Comparison of ENCODE assay signal across 21 mouse cellular contexts in the genomic region with DNA sequence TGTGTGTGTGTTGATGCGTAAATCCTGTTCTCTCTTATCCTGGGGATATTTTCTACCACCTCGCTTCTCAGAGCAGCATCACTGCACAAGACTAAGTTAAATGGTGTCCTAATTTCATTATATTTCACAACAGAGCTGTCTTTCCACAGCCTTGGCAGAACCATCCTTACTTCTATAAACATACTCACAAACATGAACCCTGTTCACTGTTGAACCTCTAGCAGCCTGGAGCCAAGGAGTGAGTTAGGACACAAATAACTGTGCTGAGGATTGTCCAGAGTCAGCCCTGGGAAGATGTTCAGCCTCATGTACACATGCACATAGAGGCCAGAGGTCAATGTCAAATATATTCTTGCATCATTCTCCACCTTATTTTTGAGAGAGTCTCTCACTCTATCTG.
"Had no signal": no experiment of that assay in that cellular context is flagged by ENCODE, and none has a peak within 500 bp of the region (broad histone marks: within the 10 kb centered on the region; RNA-seq: fewer than 3 reads in every experiment).

No protein-coding gene starts in this region.

- ATAC-seq: intestine, embryonic 16.5 days; midbrain, embryonic 15.5 days had no signal

- H3K4me3 ChIP-seq: limb, embryonic 12.5 days; limb, embryonic 15.5 days; liver, embryonic 13.5 days; lung, embryonic 15.5 days; midbrain, embryonic 12.5 days; midbrain, embryonic 15.5 days; neural tube, embryonic 12.5 days; neural tube, embryonic 15.5 days; stomach, embryonic 15.5 days had no signal

- H3K9ac ChIP-seq: limb, embryonic 12.5 days; limb, embryonic 15.5 days; liver, embryonic 13.5 days; lung, embryonic 15.5 days; midbrain, embryonic 12.5 days; midbrain, embryonic 15.5 days; neural tube, embryonic 12.5 days; neural tube, embryonic 15.5 days; stomach, embryonic 15.5 days had no signal

- H3K27me3 ChIP-seq: limb, embryonic 12.5 days; limb, embryonic 15.5 days; liver, embryonic 13.5 days; lung, embryonic 15.5 days; midbrain, embryonic 12.5 days; midbrain, embryonic 15.5 days; neural tube, embryonic 12.5 days; neural tube, embryonic 15.5 days; stomach, embryonic 15.5 days had no signal

- H3K4me2 ChIP-seq: limb, embryonic 12.5 days; limb, embryonic 15.5 days; liver, embryonic 13.5 days; lung, embryonic 15.5 days; midbrain, embryonic 12.5 days; midbrain, embryonic 15.5 days; neural tube, embryonic 12.5 days; neural tube, embryonic 15.5 days; stomach, embryonic 15.5 days had no signal

- H3K36me3 ChIP-seq: limb, embryonic 12.5 days; limb, embryonic 15.5 days; liver, embryonic 13.5 days; lung, embryonic 15.5 days; midbrain, embryonic 12.5 days; midbrain, embryonic 15.5 days; neural tube, embryonic 12.5 days; neural tube, embryonic 15.5 days; stomach, embryonic 15.5 days had no signal

- H3K9me3 ChIP-seq: limb, embryonic 12.5 days; limb, embryonic 15.5 days; liver, embryonic 13.5 days; lung, embryonic 15.5 days; midbrain, embryonic 12.5 days; midbrain, embryonic 15.5 days; neural tube, embryonic 12.5 days; neural tube, embryonic 15.5 days; stomach, embryonic 15.5 days had no signal

- DNase-seq: kidney, adult 18-20 months; kidney, adult 9 months; kidney, postnatal 14 days; kidney, postnatal 4 days; left cerebral cortex, postnatal 4 days; liver, embryonic 13.5 days; lung, postnatal 4 days; retina, postnatal 1 day; right cerebral cortex, postnatal 25 days; spleen, adult 18-20 months; thymus, adult 18-20 months; thymus, postnatal 36 days had no signal

- H3K27ac ChIP-seq: limb, embryonic 12.5 days; limb, embryonic 15.5 days; liver, embryonic 13.5 days; lung, embryonic 15.5 days; midbrain, embryonic 12.5 days; neural tube, embryonic 12.5 days; neural tube, embryonic 15.5 days; stomach, embryonic 15.5 days had no signal

- H3K4me1 ChIP-seq: liver, embryonic 13.5 days; stomach, embryonic 15.5 days had no signal
